Mouse (Mus musculus): Measurements from ENCODE around the gene Lrrc20. TPM values are rescaled to one million over a fixed set of nuclear protein-coding genes. Genes with fewer than 3 reads are reported as not detected.
A peak's percentile ranks its signal among the peaks of the same experiment; 100 is the strongest.

Gene Lrrc20
- polyA plus RNA-seq, 1 experiment from 2014 or later: 13.3 TPM

DNA sequence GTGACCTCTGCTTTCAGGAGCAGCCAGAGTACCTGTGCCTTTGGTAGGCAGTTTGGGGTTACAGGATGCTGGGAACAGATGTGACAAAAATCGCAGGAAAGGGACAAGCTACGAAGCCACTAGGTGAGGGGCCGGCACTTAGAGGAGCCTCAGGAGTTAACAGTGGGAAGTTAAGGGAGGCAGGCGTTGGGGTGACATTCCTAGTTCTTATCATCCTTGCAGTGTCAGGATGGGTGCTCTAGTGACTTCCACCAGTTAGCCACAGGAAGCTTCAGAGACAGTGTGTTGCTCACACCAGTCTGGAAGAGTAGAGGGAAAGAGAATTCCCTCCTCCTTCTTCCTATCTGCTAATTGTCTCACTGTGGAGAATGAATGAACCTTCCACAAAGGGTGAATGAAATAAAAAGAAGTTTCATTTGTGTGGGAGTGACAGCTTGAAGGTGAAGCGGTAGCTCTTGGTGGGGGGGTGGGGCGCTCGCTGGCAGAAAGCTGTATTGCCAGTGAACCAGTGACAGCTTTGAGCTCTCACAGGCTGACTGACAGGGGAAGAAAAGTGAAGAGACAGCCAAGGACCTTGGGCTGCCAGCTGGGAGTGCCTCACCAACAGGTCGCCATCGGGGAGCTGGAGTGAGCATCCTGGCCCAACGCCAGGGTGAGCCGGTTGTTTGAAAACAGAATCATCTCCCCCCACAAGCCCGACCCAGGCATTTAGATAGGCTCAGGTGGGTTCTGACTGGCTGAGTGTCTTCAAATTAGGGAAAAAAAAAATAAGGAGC is 41.9 kb downstream of the Lrrc20 start:
- Histone ChIP-seq H3K9ac (ENCODE audit: low read length) (no peak overlapping the region), H3K9me3 (ENCODE audit: control insufficient read depth, low read length) (no peaks in the 10 kb centered on the region), H3K4me1 (ENCODE audit: control insufficient read depth in 2 of 2, insufficient read depth in 2 of 2, low read length in 2 of 2) (peaks cover 9 to 13% of the 10 kb centered on the region in 2 experiments), H3K27ac (replicated peaks in 1 of 2; ENCODE audit: control insufficient read depth in 1 of 2, insufficient read depth in 1 of 2, low read depth in 2 of 2, low read length in 2 of 2) (peak overlapping the region; percentile 7 to 10; a peak in 2 of 4 replicates), H3K4me2 (ENCODE audit: low read length) (peak overlapping the region; percentile 37), H3K36me3 (ENCODE audit: control insufficient read depth, insufficient read depth, low read length) (no peaks in the 10 kb centered on the region), H3K4me3 (ENCODE audit: control insufficient read depth in 1 of 2, insufficient read depth in 1 of 2, low read depth in 1 of 2, low read length in 2 of 2) (no peak overlapping the region), H3K27me3 (ENCODE audit: control insufficient read depth, insufficient read depth, low read length) (no peaks in the 10 kb centered on the region)
- ATAC-seq (ENCODE audit: insufficient number of reproducible peaks, insufficient read depth, low FRiP score, low read depth): no peak; the same call in 1 of the 2 replicates
- WGBS: 20% methylated on average over 12 of the region's 12 CpGs

DNA sequence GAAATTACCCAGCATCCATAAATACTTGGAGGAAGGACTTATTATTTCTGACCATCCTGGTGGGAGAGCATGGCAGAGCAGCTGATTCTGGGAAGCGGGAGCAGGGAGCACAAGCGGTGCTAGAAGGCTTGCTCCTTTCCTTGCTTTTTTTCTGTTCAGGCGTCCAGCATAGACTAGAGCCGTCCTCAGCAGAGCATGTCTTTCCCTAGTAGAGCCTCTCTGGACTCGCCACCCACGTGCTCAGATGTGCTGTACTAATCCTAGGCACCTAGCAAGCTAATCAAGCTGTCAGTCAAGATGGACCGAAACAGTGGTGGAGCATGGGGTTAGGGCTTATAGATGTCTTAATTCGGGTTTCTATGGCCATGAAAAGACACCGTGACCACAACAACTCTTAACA is 42.7 kb downstream of the Lrrc20 start:
- Histone ChIP-seq H3K9ac (ENCODE audit: low read length) (no peak overlapping the region), H3K27me3 (ENCODE audit: control insufficient read depth, insufficient read depth, low read length) (no peaks in the 10 kb centered on the region), H3K27ac (replicated peaks in 1 of 2; ENCODE audit: control insufficient read depth in 1 of 2, insufficient read depth in 1 of 2, low read depth in 2 of 2, low read length in 2 of 2) (no peak overlapping the region), H3K9me3 (ENCODE audit: control insufficient read depth, low read length) (no peaks in the 10 kb centered on the region), H3K4me1 (ENCODE audit: control insufficient read depth in 2 of 2, insufficient read depth in 2 of 2, low read length in 2 of 2) (peaks cover 9 to 13% of the 10 kb centered on the region in 2 experiments), H3K4me2 (ENCODE audit: low read length) (no peak overlapping the region), H3K36me3 (ENCODE audit: control insufficient read depth, insufficient read depth, low read length) (no peaks in the 10 kb centered on the region), H3K4me3 (ENCODE audit: control insufficient read depth in 1 of 2, insufficient read depth in 1 of 2, low read depth in 1 of 2, low read length in 2 of 2) (no peak overlapping the region)
- ATAC-seq (ENCODE audit: insufficient number of reproducible peaks, insufficient read depth, low FRiP score, low read depth): no peak
- 88% methylated on average over 9 of the region's 9 CpGs for WGBS

DNA sequence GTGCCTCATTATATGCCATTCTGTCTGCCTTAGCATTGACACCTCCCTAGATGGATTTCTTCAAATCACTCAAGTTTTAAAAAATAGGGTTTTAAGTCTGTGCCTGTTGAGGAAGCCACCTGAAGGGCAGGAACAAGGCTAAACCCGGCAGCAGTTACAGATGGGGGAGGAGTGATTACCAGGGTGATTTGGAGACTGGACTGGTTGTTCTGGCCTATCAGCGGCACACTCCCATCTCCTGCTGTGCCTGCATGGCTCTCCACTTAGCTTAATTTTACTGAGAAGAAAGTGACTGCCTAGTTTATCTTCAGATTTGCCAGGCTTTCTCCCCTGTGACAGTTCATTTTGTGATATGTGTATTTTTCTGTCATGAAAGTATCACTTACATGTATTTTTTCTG is 43.9 kb downstream of the Lrrc20 start:
- no peak overlapping the region for H3K27ac ChIP-seq (replicated peaks in 1 of 2; ENCODE audit: control insufficient read depth in 1 of 2, insufficient read depth in 1 of 2, low read depth in 2 of 2, low read length in 2 of 2)
- H3K9ac ChIP-seq (ENCODE audit: low read length): no peak overlapping the region
- H3K36me3 ChIP-seq (ENCODE audit: control insufficient read depth, insufficient read depth, low read length): no peaks in the 10 kb centered on the region
- peaks cover 9 to 13% of the 10 kb centered on the region in 2 experiments for H3K4me1 ChIP-seq (ENCODE audit: control insufficient read depth in 2 of 2, insufficient read depth in 2 of 2, low read length in 2 of 2)
- H3K27me3 ChIP-seq (ENCODE audit: control insufficient read depth, insufficient read depth, low read length): no peaks in the 10 kb centered on the region
- no peaks in the 10 kb centered on the region for H3K9me3 ChIP-seq (ENCODE audit: control insufficient read depth, low read length)
- no peak overlapping the region for H3K4me2 ChIP-seq (ENCODE audit: low read length)
- H3K4me3 ChIP-seq (ENCODE audit: control insufficient read depth in 1 of 2, insufficient read depth in 1 of 2, low read depth in 1 of 2, low read length in 2 of 2): no peak overlapping the region
- 45% methylated on average over 2 of the region's 2 CpGs for WGBS
- no peak for ATAC-seq (ENCODE audit: insufficient number of reproducible peaks, insufficient read depth, low FRiP score, low read depth)

DNA sequence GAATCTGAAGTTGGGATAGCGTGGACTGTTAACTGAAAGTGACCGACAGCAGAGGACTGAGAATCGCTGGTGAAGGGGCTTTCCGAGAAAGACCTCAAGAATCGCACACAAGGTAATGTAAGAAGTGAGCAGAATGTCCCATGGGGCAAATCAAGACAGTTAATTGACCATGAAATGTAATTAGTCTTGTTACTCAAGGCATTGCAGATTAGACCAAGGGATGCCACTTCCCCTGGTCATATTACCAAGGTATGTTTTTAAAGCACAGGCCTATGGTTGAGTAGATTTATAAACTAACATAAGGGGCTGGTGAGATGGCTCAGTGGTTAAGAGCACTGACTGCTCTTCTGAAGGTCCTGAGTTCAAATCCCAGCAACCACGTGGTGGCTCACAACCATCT is 45.1 kb downstream of the Lrrc20 start:
- ATAC-seq (ENCODE audit: insufficient number of reproducible peaks, insufficient read depth, low FRiP score, low read depth): no peak

DNA sequence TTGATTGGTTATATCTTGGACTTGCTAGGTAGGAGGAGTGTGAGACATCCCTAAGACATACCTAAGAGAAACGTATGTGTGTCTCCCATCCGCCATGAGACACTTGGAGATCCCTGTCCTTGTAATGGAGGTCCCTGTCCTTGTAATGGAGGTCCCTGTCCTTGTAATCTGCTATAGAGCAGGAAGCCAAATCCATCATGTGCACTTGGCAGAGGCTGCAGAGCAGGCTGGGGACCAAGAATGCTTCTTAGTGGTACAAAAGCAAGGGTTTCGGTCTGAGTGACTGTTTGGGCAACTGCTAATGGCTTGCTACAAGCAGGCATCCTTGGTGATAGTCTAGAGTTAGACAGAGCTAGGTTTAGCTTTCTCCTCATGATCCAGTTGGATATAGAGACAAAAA is 55.3 kb downstream of the Lrrc20 start:
- no peak for ATAC-seq (ENCODE audit: insufficient number of reproducible peaks, insufficient read depth, low FRiP score, low read depth)
- 91% methylated on average over 3 of the region's 3 CpGs for whole genome bisulfite sequencing
- Histone ChIP-seq H3K27ac (replicated peaks in 1 of 2; ENCODE audit: control insufficient read depth in 1 of 2, insufficient read depth in 1 of 2, low read depth in 2 of 2, low read length in 2 of 2) (no peak overlapping the region), H3K4me2 (ENCODE audit: low read length) (no peak overlapping the region), H3K27me3 (ENCODE audit: control insufficient read depth, insufficient read depth, low read length) (no peaks in the 10 kb centered on the region), H3K9ac (ENCODE audit: low read length) (no peak overlapping the region), H3K4me3 (ENCODE audit: control insufficient read depth in 1 of 2, insufficient read depth in 1 of 2, low read depth in 1 of 2, low read length in 2 of 2) (no peak overlapping the region), H3K4me1 (ENCODE audit: control insufficient read depth in 2 of 2, insufficient read depth in 2 of 2, low read length in 2 of 2) (peaks cover 22 to 36% of the 10 kb centered on the region in 2 experiments), H3K36me3 (ENCODE audit: control insufficient read depth, insufficient read depth, low read length) (peaks cover 12% of the 10 kb centered on the region), H3K9me3 (ENCODE audit: control insufficient read depth, low read length) (no peaks in the 10 kb centered on the region)

More for the DNA sequence above, 45.1 kb downstream of the Lrrc20 start:
- WGBS: 92% methylated on average over 6 of the region's 6 CpGs
- Histone ChIP-seq H3K27me3 (ENCODE audit: control insufficient read depth, insufficient read depth, low read length) (no peaks in the 10 kb centered on the region), H3K36me3 (ENCODE audit: control insufficient read depth, insufficient read depth, low read length) (no peaks in the 10 kb centered on the region), H3K4me2 (ENCODE audit: low read length) (no peak overlapping the region), H3K27ac (replicated peaks in 1 of 2; ENCODE audit: control insufficient read depth in 1 of 2, insufficient read depth in 1 of 2, low read depth in 2 of 2, low read length in 2 of 2) (no peak overlapping the region), H3K9ac (ENCODE audit: low read length) (no peak overlapping the region), H3K9me3 (ENCODE audit: control insufficient read depth, low read length) (no peaks in the 10 kb centered on the region), H3K4me3 (ENCODE audit: control insufficient read depth in 1 of 2, insufficient read depth in 1 of 2, low read depth in 1 of 2, low read length in 2 of 2) (no peak overlapping the region), H3K4me1 (ENCODE audit: control insufficient read depth in 2 of 2, insufficient read depth in 2 of 2, low read length in 2 of 2) (peaks cover 9 to 13% of the 10 kb centered on the region in 2 experiments)

DNA sequence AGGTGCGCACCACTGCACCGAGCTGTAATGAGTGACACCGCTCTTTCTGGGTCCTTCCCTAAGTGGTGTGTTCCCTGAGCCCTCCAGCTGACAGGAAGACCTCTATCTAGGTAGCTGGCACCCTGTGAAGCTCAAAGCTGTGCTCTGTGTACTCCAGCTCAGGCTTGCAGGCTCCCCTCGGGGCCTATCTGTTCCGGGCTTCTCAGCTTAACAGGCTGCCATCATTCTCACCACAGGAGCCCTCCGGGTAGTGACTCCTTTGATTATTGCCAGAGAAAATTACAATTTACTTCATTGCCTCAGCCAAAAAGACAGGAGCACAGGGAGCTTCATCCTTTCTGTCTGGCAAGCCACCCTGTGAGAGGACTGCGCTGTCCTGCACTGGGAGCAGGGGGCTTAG is 57.7 kb downstream of the Lrrc20 start:
- H3K4me2 ChIP-seq (ENCODE audit: low read length): no peak overlapping the region
- H3K9me3 ChIP-seq (ENCODE audit: control insufficient read depth, low read length): no peaks in the 10 kb centered on the region
- no peak overlapping the region for H3K9ac ChIP-seq (ENCODE audit: low read length)
- no peak overlapping the region for H3K4me3 ChIP-seq (ENCODE audit: control insufficient read depth in 1 of 2, insufficient read depth in 1 of 2, low read depth in 1 of 2, low read length in 2 of 2)
- peaks cover 35 to 49% of the 10 kb centered on the region in 2 experiments for H3K4me1 ChIP-seq (ENCODE audit: control insufficient read depth in 2 of 2, insufficient read depth in 2 of 2, low read length in 2 of 2)
- H3K27ac ChIP-seq (replicated peaks in 1 of 2; ENCODE audit: control insufficient read depth in 1 of 2, insufficient read depth in 1 of 2, low read depth in 2 of 2, low read length in 2 of 2): no peak overlapping the region
- no peaks in the 10 kb centered on the region for H3K27me3 ChIP-seq (ENCODE audit: control insufficient read depth, insufficient read depth, low read length)
- 76% methylated on average over 7 of the region's 7 CpGs for WGBS
- ATAC-seq (ENCODE audit: insufficient number of reproducible peaks, insufficient read depth, low FRiP score, low read depth): no peak
- peaks cover 3% of the 10 kb centered on the region; the same call in 1 of the 2 replicates for H3K36me3 ChIP-seq (ENCODE audit: control insufficient read depth, insufficient read depth, low read length)

DNA sequence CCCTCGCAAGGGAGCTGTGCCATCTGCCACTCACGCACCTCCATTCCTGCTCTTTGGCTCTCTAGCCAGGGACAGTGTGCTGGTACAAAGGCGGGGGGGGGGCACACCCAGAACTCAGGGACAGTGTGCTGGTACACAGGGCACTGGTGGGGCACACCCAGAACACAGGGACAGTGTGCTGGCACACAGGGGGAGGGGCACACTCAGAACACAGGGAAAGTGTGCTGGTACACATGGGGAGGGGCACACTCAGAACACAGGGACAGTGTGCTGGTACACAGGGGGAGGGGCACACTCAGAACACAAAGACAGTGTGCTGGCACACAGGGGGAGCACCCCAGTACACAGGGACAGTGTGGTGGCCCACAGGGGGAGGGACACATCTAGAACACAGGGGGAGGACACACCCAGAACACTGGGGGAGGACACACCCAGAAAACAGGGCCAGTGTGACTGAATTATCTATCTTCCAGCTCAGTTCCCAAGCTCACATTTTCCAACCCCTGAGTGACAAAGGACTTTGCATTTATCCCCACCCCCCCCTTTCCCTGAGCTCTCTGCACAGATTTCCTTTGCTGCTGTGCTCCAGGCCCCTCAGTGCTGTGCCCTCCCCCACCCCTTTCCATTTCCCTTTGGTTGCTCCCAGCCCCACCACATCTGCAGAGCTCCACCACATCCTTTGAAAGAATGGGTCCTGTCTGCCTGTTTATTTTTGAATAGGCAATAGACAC is 58.9 kb downstream of the Lrrc20 start:
- Histone ChIP-seq H3K36me3 (ENCODE audit: control insufficient read depth, insufficient read depth, low read length) (no peaks in the 10 kb centered on the region), H3K9me3 (ENCODE audit: control insufficient read depth, low read length) (no peaks in the 10 kb centered on the region), H3K4me1 (ENCODE audit: control insufficient read depth in 2 of 2, insufficient read depth in 2 of 2, low read length in 2 of 2) (peaks cover 34 to 49% of the 10 kb centered on the region in 2 experiments), H3K4me2 (ENCODE audit: low read length) (no peak overlapping the region), H3K27me3 (ENCODE audit: control insufficient read depth, insufficient read depth, low read length) (no peaks in the 10 kb centered on the region), H3K27ac (replicated peaks in 1 of 2; ENCODE audit: control insufficient read depth in 1 of 2, insufficient read depth in 1 of 2, low read depth in 2 of 2, low read length in 2 of 2) (peak overlapping the region; percentile 71 to 92), H3K4me3 (ENCODE audit: control insufficient read depth in 1 of 2, insufficient read depth in 1 of 2, low read depth in 1 of 2, low read length in 2 of 2) (no peak overlapping the region), H3K9ac (ENCODE audit: low read length) (peak overlapping the region; percentile 21; the same call in 1 of the 2 replicates)
- ATAC-seq (ENCODE audit: insufficient number of reproducible peaks, insufficient read depth, low FRiP score, low read depth): peak; percentile 66
- 62% methylated on average over 3 of the region's 3 CpGs for WGBS
